Mouse (Mus musculus) central nervous system, embryonic 14 days (tissue): ENCODE measurements around the gene Zfp821. TPM values are rescaled to one million over a fixed set of nuclear protein-coding genes. Genes with fewer than 3 reads are reported as not detected.

Experiments used
- polyA plus RNA-seq: library from polyadenylated mRNA; depleted of rRNA; stranded (reverse); fragments of >200 nt; gene quantifications from 2 replicates; pipeline ENCODE4 v1.2.3, GENCODE M21; 2012; rRNA removed

Zfp821 gene
- polyA plus RNA-seq = 103 and 108 TPM in 2 replicates

GRCm38 (mm10) chr8:109705320-109706075 lies at the start of gene Zfp821:
Gene Zfp821, plus strand, starts transcription at chr8:109705546.

GRCm38 (mm10) chr8:109693146-109693900 lies 12.0 kb upstream of the Zfp821 start, which contains the start of gene Ist1:
Gene Ist1, minus strand, starts transcription at chr8:109693260.

GRCm38 (mm10) chr8:109737237-109738048 lies 32.1 kb downstream of the Zfp821 start, which contains the start of gene Atxn1l:
Gene Atxn1l, minus strand, starts transcription at chr8:109737739.

Other genes starting within 250 kb of the Zfp821 start
- gene Pmfbp1, start 211.5 kb upstream of the Zfp821 start, polyA plus RNA-seq = 2.1 and 3.3 TPM in 2 replicates
- 25.9 and 26.2 TPM in 2 replicates for gene Dhx38, start 139.7 kb upstream of the Zfp821 start, polyA plus RNA-seq
- 6.1 and 6.5 TPM in 2 replicates for gene Txnl4b, start 139.7 kb upstream of the Zfp821 start, polyA plus RNA-seq
- 0.85 and 1.2 TPM in 2 replicates for gene Hp, start 126.4 kb upstream of the Zfp821 start, polyA plus RNA-seq
- gene Dhodh, start 96.9 kb upstream of the Zfp821 start, polyA plus RNA-seq = 28.7 and 30.0 TPM in 2 replicates
- gene Pkd1l3, start 91.0 kb upstream of the Zfp821 start, polyA plus RNA-seq = 0.08 TPM in 1 of 2 replicates, not detected in the other
- 136 and 149 TPM in 2 replicates for gene Ist1, start 12.3 kb upstream of the Zfp821 start, polyA plus RNA-seq
- 11.1 and 12.2 TPM in 2 replicates for gene Atxn1l, start 32.2 kb downstream of the Zfp821 start, polyA plus RNA-seq
- 80.7 and 84.2 TPM in 2 replicates for gene Ap1g1, start 73.0 kb downstream of the Zfp821 start, polyA plus RNA-seq
- 14.4 TPM in 2 replicates for gene Phlpp2, start 163.0 kb downstream of the Zfp821 start, polyA plus RNA-seq